In genomic region chr19:57975201-57975600, GRCm38 (mm10) we compare ENCODE assay signal across 8 mouse cellular contexts.
"Had no signal": no experiment of that assay in that cellular context is flagged by ENCODE, and none has a peak within 500 bp of the region (broad histone marks: within the 10 kb centered on the region; RNA-seq: fewer than 3 reads in every experiment).

No protein-coding gene starts in this region.

- DNase-seq: liver, postnatal 0 days; lung, adult 2 months; lung, postnatal 14 days; lung, postnatal 36 days; right cerebral cortex, postnatal 14 days; thymus, adult 2 months; thymus, postnatal 25 days; thymus, postnatal 4 days had no signal
